Mouse (Mus musculus): ENCODE measurements around the gene Atp6v0e. TPM values are rescaled to one million over a fixed set of nuclear protein-coding genes. Genes with fewer than 3 reads are reported as not detected.

Atp6v0e gene
- polyA plus RNA-seq (2015; fragmentation: Nextera tagmentation; extraction: Ambion mirVana) = 459 and 492 TPM in 2 replicates

DNA sequence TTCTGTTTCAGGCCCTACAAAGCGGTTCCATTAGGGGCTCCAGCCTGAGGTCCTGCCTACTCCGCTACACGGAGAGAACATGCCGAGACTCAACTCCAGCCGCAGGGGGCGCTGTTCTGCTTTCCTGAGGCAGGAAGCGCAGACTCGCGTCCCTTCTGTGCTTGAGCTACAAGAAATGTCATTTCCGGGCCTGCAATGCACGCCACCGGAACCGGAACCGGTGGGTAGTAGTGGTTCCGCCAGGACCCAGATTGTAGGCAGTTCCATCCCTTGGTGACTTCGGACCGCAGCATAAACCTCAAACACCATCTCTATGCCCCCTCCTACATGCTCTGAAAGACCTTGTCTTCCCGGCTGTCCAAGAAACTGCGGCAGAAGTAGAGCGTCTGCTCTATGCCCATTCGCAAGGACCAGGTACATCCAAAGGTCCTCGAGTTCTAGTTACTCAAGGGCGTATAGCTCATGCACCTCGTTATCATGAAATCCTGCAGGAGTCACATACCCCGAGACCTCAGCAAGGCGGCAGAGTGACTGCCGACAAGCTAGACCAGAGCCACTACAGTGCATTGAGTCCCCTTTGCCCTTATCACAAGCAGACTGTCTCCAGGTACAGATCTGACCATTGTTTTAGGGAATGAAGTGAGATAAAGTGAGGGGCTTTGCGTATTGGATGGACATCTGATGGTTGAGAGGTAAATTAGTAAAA, at the start of gene Atp6v0e:
Gene Atp6v0e (plus strand): TSS at position 254 of the 706 bp plus-strand sequence.
- H3K27ac ChIP-seq = no peak within 1 kb of the TSS
- H3K9ac ChIP-seq (ENCODE audit: low read depth, low read length) = peak within 1 kb of the TSS; percentile 59
- H3K27me3 ChIP-seq (ENCODE audit: insufficient read depth, low read length) = no peaks in the 10 kb centered on the region
- TF ChIP-seq CTCF (IDR thresholded peaks at IDR 0.05; ENCODE audit: low read depth) = peak; percentile 99
- no peaks in the 10 kb centered on the region for H3K9me3 ChIP-seq (replicated peaks; ENCODE audit: low read length)
- H3K36me3 ChIP-seq (ENCODE audit: insufficient read depth, low read length) = no peaks in the 10 kb centered on the region
- 0 out of 2 replicates have a peak, but pooled peaks cover 3% of the 10 kb centered on the region for H3K4me1 ChIP-seq (replicated peaks; ENCODE audit: insufficient read depth, low read length)
- ATAC-seq (replicated peaks; ENCODE audit: low FRiP score, low read depth) (peak; percentile 76), DNase-seq (ENCODE audit: low spot score) (peak; percentile 98)
- peak within 1 kb of the TSS; percentile 70 for H3K4me2 ChIP-seq (ENCODE audit: low read length)
- 4% methylated on average over 28 of the region's 28 CpGs for WGBS
- H3K4me3 ChIP-seq (replicated peaks; ENCODE audit: low read depth, low read length) = peak within 1 kb of the TSS; percentile 52

DNA sequence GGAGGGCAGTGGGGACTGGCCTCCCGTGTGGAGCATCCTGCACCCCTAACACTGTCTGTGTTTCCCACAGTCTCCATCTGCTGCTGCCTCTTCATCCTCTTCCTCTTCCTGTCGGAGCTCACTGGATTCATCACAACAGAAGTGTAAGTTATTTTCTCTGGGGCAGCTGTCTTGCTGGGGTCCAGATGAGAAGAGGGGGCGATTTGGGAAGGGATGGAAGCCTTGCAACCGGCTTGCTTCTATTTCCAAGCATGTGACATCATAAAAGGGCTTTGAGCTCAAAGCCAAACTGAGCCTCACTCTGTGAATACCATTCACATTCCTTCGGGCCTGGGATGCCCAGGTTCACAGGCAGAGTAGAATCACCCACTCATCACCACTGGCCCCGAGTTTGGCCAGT, 48.7 kb upstream of the Atp6v0e start:
- Histone ChIP-seq H3K9me3 (replicated peaks; ENCODE audit: low read length) (no peaks in the 10 kb centered on the region), H3K4me2 (ENCODE audit: low read length) (no peak overlapping the region), H3K4me1 (replicated peaks; ENCODE audit: insufficient read depth, low read length) (peaks cover 11% of the 10 kb centered on the region; the same call in 1 of the 2 replicates), H3K27me3 (ENCODE audit: insufficient read depth, low read length) (no peaks in the 10 kb centered on the region), H3K9ac (ENCODE audit: low read depth, low read length) (no peak overlapping the region), H3K36me3 (ENCODE audit: insufficient read depth, low read length) (peaks cover 17% of the 10 kb centered on the region; the same call in 1 of the 2 replicates), H3K27ac (no peak overlapping the region), H3K4me3 (replicated peaks; ENCODE audit: low read depth, low read length) (no peak overlapping the region)
- no peak for DNase-seq (ENCODE audit: low spot score)
- WGBS = 76% methylated on average over 6 of the region's 6 CpGs
- TF ChIP-seq CTCF (IDR thresholded peaks at IDR 0.05; ENCODE audit: low read depth) = no peak
- ATAC-seq (replicated peaks; ENCODE audit: low FRiP score, low read depth) = no peak

DNA sequence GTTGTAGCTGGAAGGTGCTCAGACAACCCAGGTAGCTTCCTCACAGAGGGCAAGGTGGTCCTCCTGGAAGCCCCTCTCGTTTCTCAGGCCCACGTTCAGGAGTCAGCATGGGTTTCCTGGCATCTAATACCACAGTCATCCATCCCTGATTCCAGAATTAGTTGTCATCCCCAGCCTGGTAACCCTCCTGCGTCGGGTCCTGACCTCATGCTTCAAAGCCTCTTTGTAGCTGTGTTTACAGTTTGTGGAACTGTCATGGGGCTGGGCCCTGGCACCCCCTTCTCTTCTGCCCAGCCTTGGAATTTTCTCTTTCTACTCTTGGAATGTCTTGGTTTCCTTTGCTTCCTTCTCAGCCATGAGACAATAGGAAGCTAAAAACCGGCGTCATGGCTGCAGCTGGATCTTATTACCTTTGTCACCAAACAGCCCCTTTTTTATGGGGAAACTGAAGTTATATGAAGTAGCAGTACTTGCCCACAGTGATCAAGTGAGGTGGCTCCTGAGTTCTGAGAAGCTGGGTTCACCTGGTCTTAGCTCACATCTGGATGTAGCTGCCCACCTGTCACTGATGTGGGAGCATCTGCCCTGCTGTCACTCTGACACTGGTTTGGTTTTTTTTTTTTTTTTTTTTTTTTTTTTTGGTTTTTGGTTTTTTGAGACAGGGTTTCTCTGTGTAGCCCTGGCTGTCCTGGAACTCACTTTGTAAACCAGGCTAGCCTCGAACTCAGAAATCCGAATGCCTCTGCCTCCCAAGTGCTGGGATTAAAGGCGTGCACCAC, 48.1 kb upstream of the Atp6v0e start:
- H3K27me3 ChIP-seq (ENCODE audit: insufficient read depth, low read length) = no peaks in the 10 kb centered on the region
- peaks cover 15% of the 10 kb centered on the region; the same call in 1 of the 2 replicates for H3K36me3 ChIP-seq (ENCODE audit: insufficient read depth, low read length)
- no peak for TF ChIP-seq CTCF (IDR thresholded peaks at IDR 0.05; ENCODE audit: low read depth)
- H3K9me3 ChIP-seq (replicated peaks; ENCODE audit: low read length) = no peaks in the 10 kb centered on the region
- no peak overlapping the region for H3K9ac ChIP-seq (ENCODE audit: low read depth, low read length)
- no peak overlapping the region for H3K4me3 ChIP-seq (replicated peaks; ENCODE audit: low read depth, low read length)
- no peak overlapping the region for H3K27ac ChIP-seq
- ATAC-seq (replicated peaks; ENCODE audit: low FRiP score, low read depth) (no peak), DNase-seq (ENCODE audit: low spot score) (no peak)
- H3K4me2 ChIP-seq (ENCODE audit: low read length) = no peak overlapping the region
- 77% methylated on average over 9 of the region's 9 CpGs for WGBS
- H3K4me1 ChIP-seq (replicated peaks; ENCODE audit: insufficient read depth, low read length) = peaks cover 11% of the 10 kb centered on the region; the same call in 1 of the 2 replicates

DNA sequence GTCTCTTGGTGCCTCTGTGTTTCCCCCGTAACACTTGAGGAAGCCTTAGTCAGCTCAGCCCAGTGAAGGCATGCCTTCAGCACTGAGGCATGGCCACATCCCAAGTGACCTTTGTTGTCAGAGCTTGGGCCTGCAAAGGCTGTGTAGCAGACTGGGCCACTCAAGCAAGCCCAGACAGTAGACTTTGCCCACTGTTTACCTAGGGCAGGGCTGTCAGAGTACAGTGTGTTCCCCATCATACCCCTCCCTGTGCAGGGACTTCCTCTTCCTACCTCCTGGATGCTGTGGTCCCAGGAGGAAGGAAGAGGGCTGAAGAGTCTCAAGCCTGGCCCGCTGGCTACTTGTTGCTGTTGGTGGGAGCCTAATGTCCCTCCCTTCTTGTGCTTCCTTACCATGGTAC, 46.3 kb upstream of the Atp6v0e start:
- H3K9ac ChIP-seq (ENCODE audit: low read depth, low read length) = no peak overlapping the region
- WGBS = 66% methylated on average over 2 of the region's 2 CpGs
- H3K9me3 ChIP-seq (replicated peaks; ENCODE audit: low read length) = no peaks in the 10 kb centered on the region
- peaks cover 13% of the 10 kb centered on the region; the same call in 1 of the 2 replicates for H3K36me3 ChIP-seq (ENCODE audit: insufficient read depth, low read length)
- DNase-seq (ENCODE audit: low spot score) (peak; percentile 46), ATAC-seq (replicated peaks; ENCODE audit: low FRiP score, low read depth) (peak; percentile 91)
- peaks cover 12% of the 10 kb centered on the region; the same call in 1 of the 2 replicates for H3K4me1 ChIP-seq (replicated peaks; ENCODE audit: insufficient read depth, low read length)
- no peak for TF ChIP-seq CTCF (IDR thresholded peaks at IDR 0.05; ENCODE audit: low read depth)
- H3K27me3 ChIP-seq (ENCODE audit: insufficient read depth, low read length) = no peaks in the 10 kb centered on the region
- H3K27ac ChIP-seq = peak overlapping the region; percentile 73
- no peak overlapping the region for H3K4me2 ChIP-seq (ENCODE audit: low read length)
- H3K4me3 ChIP-seq (replicated peaks; ENCODE audit: low read depth, low read length) = no peak overlapping the region

DNA sequence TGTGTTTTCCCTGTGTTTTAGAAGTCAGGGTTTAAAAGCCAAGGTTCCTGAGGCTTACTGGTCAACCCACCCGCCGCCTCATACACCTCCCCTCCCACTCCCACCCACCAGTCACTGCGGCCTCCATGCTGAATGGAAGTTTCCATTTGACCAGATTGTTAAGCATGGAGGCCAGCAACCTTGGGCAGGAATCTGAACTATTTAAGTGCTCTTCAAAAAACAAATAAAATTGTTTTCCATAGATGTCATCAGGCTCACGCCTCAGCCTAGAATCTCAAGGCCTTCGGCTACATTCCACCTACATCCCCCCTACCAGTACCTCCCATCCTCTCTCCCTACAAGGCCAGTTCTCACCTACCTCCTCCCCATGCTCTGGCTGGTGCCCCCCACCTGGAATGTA, 44.5 kb upstream of the Atp6v0e start:
- Histone ChIP-seq H3K9ac (ENCODE audit: low read depth, low read length) (no peak overlapping the region), H3K9me3 (replicated peaks; ENCODE audit: low read length) (no peaks in the 10 kb centered on the region), H3K4me1 (replicated peaks; ENCODE audit: insufficient read depth, low read length) (peaks cover 15% of the 10 kb centered on the region; the same call in 1 of the 2 replicates), H3K4me2 (ENCODE audit: low read length) (no peak overlapping the region), H3K27ac (no peak overlapping the region), H3K4me3 (replicated peaks; ENCODE audit: low read depth, low read length) (no peak overlapping the region), H3K36me3 (ENCODE audit: insufficient read depth, low read length) (peaks cover 14% of the 10 kb centered on the region), H3K27me3 (ENCODE audit: insufficient read depth, low read length) (no peaks in the 10 kb centered on the region)
- DNase-seq (ENCODE audit: low spot score) (no peak), ATAC-seq (replicated peaks; ENCODE audit: low FRiP score, low read depth) (no peak)
- TF ChIP-seq CTCF (IDR thresholded peaks at IDR 0.05; ENCODE audit: low read depth) = no peak
- 72% methylated on average over 5 of the region's 5 CpGs for WGBS

DNA sequence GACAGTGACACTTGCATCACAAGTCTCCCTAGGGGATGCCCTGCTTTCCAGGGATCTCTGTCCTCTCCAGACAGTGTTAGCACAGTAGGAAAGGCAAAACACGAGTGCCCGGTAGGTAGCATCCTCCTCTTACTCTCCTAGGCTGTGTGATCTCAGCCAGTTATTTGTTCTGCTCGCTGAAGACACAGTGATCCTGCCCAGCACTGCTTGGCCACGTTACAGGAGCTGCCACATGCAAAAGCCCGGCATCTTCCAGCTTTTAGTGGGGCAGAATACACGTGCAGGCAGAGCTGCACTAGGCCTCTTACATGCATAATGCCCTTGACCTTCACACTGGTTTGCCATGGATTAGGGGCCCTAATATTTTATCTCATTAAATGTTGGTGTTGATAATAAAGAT, 43.5 kb upstream of the Atp6v0e start:
- Histone ChIP-seq H3K4me2 (ENCODE audit: low read length) (no peak overlapping the region), H3K27me3 (ENCODE audit: insufficient read depth, low read length) (no peaks in the 10 kb centered on the region), H3K9me3 (replicated peaks; ENCODE audit: low read length) (no peaks in the 10 kb centered on the region), H3K4me3 (replicated peaks; ENCODE audit: low read depth, low read length) (no peak overlapping the region), H3K4me1 (replicated peaks; ENCODE audit: insufficient read depth, low read length) (peaks cover 15% of the 10 kb centered on the region; the same call in 1 of the 2 replicates), H3K9ac (ENCODE audit: low read depth, low read length) (no peak overlapping the region), H3K36me3 (ENCODE audit: insufficient read depth, low read length) (peaks cover 20% of the 10 kb centered on the region), H3K27ac (no peak overlapping the region)
- 88% methylated on average over 6 of the region's 6 CpGs for WGBS
- no peak for TF ChIP-seq CTCF (IDR thresholded peaks at IDR 0.05; ENCODE audit: low read depth)
- ATAC-seq (replicated peaks; ENCODE audit: low FRiP score, low read depth) (no peak), DNase-seq (ENCODE audit: low spot score) (no peak)

All from kidney, postnatal 0 days (tissue).